Mouse (Mus musculus) liver, postnatal 0 days (tissue): ENCODE measurements around the gene Pde4c. TPM values are rescaled to one million over a fixed set of nuclear protein-coding genes. Genes with fewer than 3 reads are reported as not detected.

Experiments used
- ATAC-seq: fragments of 200-750 bp; cut with Nextera tagmentation; 2 replicates; pipeline ENCODE4 v1.8.0; 2017; ENCODE audit warnings: mild to moderate bottlenecking, moderate library complexity
- DNase-seq: peaks from one replicate; pipeline ENCODE4 v3.0.0-alpha.2; 2016
- H3K27ac ChIP-seq: fragments of 300-500 bp; sonication (generic); 2 replicates; pipeline ENCODE4 v1.5.1; 2014; ENCODE audit warnings: antibody characterized with exemption, moderate library complexity, mild to moderate bottlenecking, low read depth
- H3K27me3 ChIP-seq: fragments of 300-500 bp; sonication (generic); 2 replicates; pipeline ENCODE4 v1.6.1; 2014; ENCODE audit warnings: low read length, control low read depth, mixed read lengths; ENCODE audit not compliant: insufficient read depth
- H3K36me3 ChIP-seq: fragments of 300-500 bp; sonication (generic); replicated peaks from 2 replicates; pipeline ENCODE4 v1.6.1; 2014; ENCODE audit warnings: mild to moderate bottlenecking, control low read depth, low read length, moderate library complexity, mixed read lengths; ENCODE audit not compliant: insufficient read depth
- H3K4me1 ChIP-seq: fragments of 300-500 bp; sonication (generic); 2 replicates; pipeline ENCODE4 v1.6.1; 2014; ENCODE audit warnings: antibody characterized with exemption, mild to moderate bottlenecking, control low read depth; ENCODE audit not compliant: insufficient read depth
- H3K4me2 ChIP-seq: fragments of 300-500 bp; sonication (generic); 2 replicates; pipeline ENCODE4 v1.6.1; 2014; ENCODE audit warnings: low read depth, mild to moderate bottlenecking, low read length, moderate library complexity, mixed read lengths
- H3K4me3 ChIP-seq: fragments of 300-500 bp; sonication (generic); 2 replicates; pipeline ENCODE4 v1.5.1; 2014; ENCODE audit warnings: low read depth, low read length
- H3K9ac ChIP-seq: fragments of 300-500 bp; sonication (generic); replicated peaks from 2 replicates; pipeline ENCODE4 v1.6.1; 2014; ENCODE audit warnings: mild to moderate bottlenecking, moderate library complexity
- H3K9me3 ChIP-seq: fragments of 300-500 bp; sonication (generic); 2 replicates; pipeline ENCODE4 v1.6.1; 2016; ENCODE audit warnings: mild to moderate bottlenecking, control low read depth, low read length, mixed read lengths
- CTCF ChIP-seq: sonication (generic); IDR thresholded peaks from 2 replicates; pipeline ENCODE4 v1.5.1; 2016; ENCODE audit warnings: antibody characterized with exemption, low read depth
- EP300 ChIP-seq: IDR thresholded peaks from 2 replicates; pipeline ENCODE4 v1.6.1; 2016; ENCODE audit warnings: antibody characterized with exemption, low read depth, mild to moderate bottlenecking
- WGBS: fragments of 180-500 bp; shearing (Covaris S2); extraction: QIAGEN DNeasy Blood & Tissue Kit; methylation state at CpG from one replicate; pipeline ENCODE4 v1.1.7; 2014; ENCODE audit not compliant: insufficient replicate concordance; 5-methylcytosine and 5-hydroxymethylcytosine counted together
- polyA plus RNA-seq: library from polyadenylated mRNA; unstranded; fragments of >200 nt; fragmentation: Nextera tagmentation; extraction: Ambion mirVana; gene quantifications from 2 replicates; pipeline ENCODE4 v1.2.1, GENCODE M21; 2015

Pde4c gene
- polyA plus RNA-seq, 1 experiment from 2014 or later, result 1.6 TPM

GRCm38 (mm10) chr8:70679404-70679803, 44.1 kb upstream of the Pde4c start:
- Histone ChIP-seq H3K27me3 (no peaks in the 10 kb centered on the region), H3K4me2 (no peak overlapping the region), H3K9ac (no peak overlapping the region), H3K36me3 (peaks cover 10% of the 10 kb centered on the region), H3K9me3 (no peaks in the 10 kb centered on the region), H3K27ac (peak overlapping the region; percentile 71), H3K4me1 (peaks cover 44% of the 10 kb centered on the region), H3K4me3 (no peak overlapping the region)
- no peak for TF ChIP-seq EP300
- no peak for TF ChIP-seq CTCF
- ATAC-seq, result 0 out of 2 replicates have a peak, but pooled peaks have one; percentile 7
- 80% methylated on average over 4 of the region's 4 CpGs for whole genome bisulfite sequencing
- DNase-seq, result no peak

- WGBS, result 75% methylated on average over 3 of the region's 3 CpGs
- peak overlapping the region; percentile 71 for H3K27ac ChIP-seq
- H3K27me3 ChIP-seq, result no peaks in the 10 kb centered on the region
- no peak overlapping the region for H3K4me2 ChIP-seq
- 0 out of 2 replicates have a peak overlapping the region, but pooled peaks have one; percentile 4 for H3K9ac ChIP-seq
- ATAC-seq, result peak; percentile 85
- no peak overlapping the region for H3K4me3 ChIP-seq
- no peaks in the 10 kb centered on the region for H3K9me3 ChIP-seq
- DNase-seq, result peak; percentile 54
- H3K36me3 ChIP-seq, result peaks cover 10% of the 10 kb centered on the region
- peaks cover 38% of the 10 kb centered on the region for H3K4me1 ChIP-seq
- TF ChIP-seq CTCF (no peak), EP300 (no peak)
These were observed 43.5 kb upstream of the Pde4c start for GRCm38 (mm10) chr8:70680039-70680438.

GRCm38 (mm10) chr8:70681410-70681809, 42.1 kb upstream of the Pde4c start:
- H3K36me3 ChIP-seq, result peaks cover 10% of the 10 kb centered on the region
- DNase-seq, result no peak
- TF ChIP-seq EP300 (no peak), CTCF (no peak)
- no peaks in the 10 kb centered on the region for H3K27me3 ChIP-seq
- WGBS, result 72% methylated on average over 3 of the region's 3 CpGs
- H3K9me3 ChIP-seq, result no peaks in the 10 kb centered on the region
- no peak overlapping the region for H3K4me3 ChIP-seq
- no peak overlapping the region for H3K4me2 ChIP-seq
- peaks cover 37% of the 10 kb centered on the region for H3K4me1 ChIP-seq
- no peak overlapping the region for H3K9ac ChIP-seq
- no peak for ATAC-seq
- no peak overlapping the region for H3K27ac ChIP-seq

- H3K4me2 ChIP-seq, result no peak overlapping the region
- 0 out of 2 replicates have a peak overlapping the region, but pooled peaks have one; percentile 6 for H3K9ac ChIP-seq
- H3K27me3 ChIP-seq, result no peaks in the 10 kb centered on the region
- peaks cover 10% of the 10 kb centered on the region for H3K36me3 ChIP-seq
- H3K9me3 ChIP-seq, result no peaks in the 10 kb centered on the region
- DNase-seq (peak; percentile 42), ATAC-seq (no peak)
- no peak overlapping the region for H3K27ac ChIP-seq
- H3K4me1 ChIP-seq, result peaks cover 33% of the 10 kb centered on the region
- H3K4me3 ChIP-seq, result no peak overlapping the region
- TF ChIP-seq CTCF (0 out of 2 replicates have a peak, but pooled peaks have one; percentile 3), EP300 (no peak)
- 16% methylated on average over 19 of the region's 19 CpGs for WGBS
These were observed 41.3 kb upstream of the Pde4c start for GRCm38 (mm10) chr8:70682193-70682592.

GRCm38 (mm10) chr8:70682692-70683091, 40.8 kb upstream of the Pde4c start:
- no peaks in the 10 kb centered on the region for H3K27me3 ChIP-seq
- ATAC-seq (no peak), DNase-seq (no peak)
- WGBS, result 58% methylated on average over 3 of the region's 3 CpGs
- no peak overlapping the region for H3K27ac ChIP-seq
- peaks cover 29% of the 10 kb centered on the region for H3K4me1 ChIP-seq
- H3K9me3 ChIP-seq, result no peaks in the 10 kb centered on the region
- H3K9ac ChIP-seq, result no peak overlapping the region
- TF ChIP-seq CTCF (no peak), EP300 (no peak)
- peaks cover 10% of the 10 kb centered on the region for H3K36me3 ChIP-seq
- no peak overlapping the region for H3K4me3 ChIP-seq
- H3K4me2 ChIP-seq, result no peak overlapping the region

- H3K27me3 ChIP-seq, result no peaks in the 10 kb centered on the region
- H3K27ac ChIP-seq, result no peak overlapping the region
- H3K4me1 ChIP-seq, result peaks cover 15% of the 10 kb centered on the region
- no peaks in the 10 kb centered on the region for H3K9me3 ChIP-seq
- H3K36me3 ChIP-seq, result no peaks in the 10 kb centered on the region
- no peak overlapping the region for H3K9ac ChIP-seq
- H3K4me2 ChIP-seq, result no peak overlapping the region
- WGBS, result 58% methylated on average over 7 of the region's 7 CpGs
- H3K4me3 ChIP-seq, result no peak overlapping the region
- no peak for DNase-seq
- peak; percentile 2; the same call in 1 of the 2 replicates for ATAC-seq
- TF ChIP-seq EP300 (no peak), CTCF (no peak)
These were observed 39.2 kb upstream of the Pde4c start for GRCm38 (mm10) chr8:70684291-70684690.

GRCm38 (mm10) chr8:70687576-70687975, 35.9 kb upstream of the Pde4c start:
- H3K4me1 ChIP-seq, result peaks cover 6% of the 10 kb centered on the region; the same call in 1 of the 2 replicates
- H3K4me3 ChIP-seq, result no peak overlapping the region
- no peak overlapping the region for H3K9ac ChIP-seq
- H3K27me3 ChIP-seq, result no peaks in the 10 kb centered on the region
- no peak for ATAC-seq
- H3K9me3 ChIP-seq, result no peaks in the 10 kb centered on the region
- 81% methylated on average over 8 of the region's 8 CpGs for WGBS
- TF ChIP-seq EP300 (no peak), CTCF (no peak)
- no peak overlapping the region for H3K4me2 ChIP-seq
- H3K36me3 ChIP-seq, result no peaks in the 10 kb centered on the region
- no peak overlapping the region for H3K27ac ChIP-seq
- no peak for DNase-seq
